Mouse (Mus musculus) bone marrow macrophage, adult 2 months (primary cell): Measurements from ENCODE around the gene Foxr1.

Experiments used
- CTCF ChIP-seq: IDR thresholded peaks from 2 replicates; pipeline ENCODE4 v1.5.1; 2012; ENCODE audit warnings: low read depth, mild to moderate bottlenecking, low read length, moderate library complexity
- POLR2A ChIP-seq: IDR thresholded peaks from 2 replicates; pipeline ENCODE4 v1.6.1; 2012; ENCODE audit warnings: mild to moderate bottlenecking, low read depth, low read length, borderline replicate concordance

DNA sequence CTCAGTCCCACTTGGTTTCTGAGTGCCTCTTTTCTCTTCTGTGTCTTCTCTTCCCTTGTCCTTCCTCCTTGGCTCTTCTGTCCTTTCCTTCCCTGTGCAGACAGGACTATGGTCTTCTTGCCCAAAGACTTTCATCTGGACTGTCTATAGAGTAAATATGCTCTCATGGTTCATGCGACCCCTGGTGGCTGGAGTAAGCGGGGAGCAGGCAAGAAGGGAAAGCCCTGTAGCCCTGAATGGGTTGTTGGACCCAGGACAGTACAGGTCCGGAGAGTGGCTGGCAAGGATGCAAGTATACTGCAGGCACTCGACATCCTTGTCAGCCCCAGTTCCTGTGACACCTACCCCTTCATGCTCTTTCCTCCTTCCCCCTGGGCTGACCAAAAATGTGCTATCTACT, 49.5 kb downstream of the Foxr1 start:
- TF ChIP-seq POLR2A (no peak), CTCF (peak; percentile 52)
